Mouse (Mus musculus): ENCODE measurements at regions not wholly inside any gene's neighbourhood (a gene's known extent, or its start where the extent isn't known, plus 50 kb on each side); places are given as distances from the start of the nearest gene placed in this dataset.

GRCm38 (mm10) chr1:73855306-73855705 lies 268.9 kb downstream of the Tns1 start:
- H3K36me3 ChIP-seq (ENCODE audit: control insufficient read depth in 1 of 2, insufficient read depth in 2 of 2, low read length in 2 of 2): no peaks in the 10 kb centered on the region
- no peaks in the 10 kb centered on the region for H3K27me3 ChIP-seq (ENCODE audit: control insufficient read depth in 1 of 2, insufficient read depth in 2 of 2, low read length in 2 of 2)
- no peak overlapping the region for H3K27ac ChIP-seq (ENCODE audit: control insufficient read depth, low read depth, low read length)
- H3K9ac ChIP-seq (ENCODE audit: control insufficient read depth, low read depth, low read length, poor library complexity, severe bottlenecking): no peak overlapping the region
- no peak for DNase-seq (ENCODE audit: low read depth, low spot score)
- TF ChIP-seq JUND (IDR thresholded peaks at IDR 0.05; ENCODE audit: low read depth, low read length): no peak
- TF ChIP-seq NRF1 (IDR thresholded peaks at IDR 0.05; ENCODE audit: insufficient read depth, low read depth, low read length, poor library complexity, severe bottlenecking): no peak
- TF ChIP-seq KAT2A (conservative IDR thresholded peaks at IDR 0.05; ENCODE audit: low read depth, low read length): no peak
- no peak for TF ChIP-seq MYB (IDR thresholded peaks at IDR 0.05; ENCODE audit: low read depth, low read length)
- TF ChIP-seq CTCF (IDR thresholded peaks at IDR 0.05 in 2 of 3, conservative IDR thresholded peaks at IDR 0.05 in 1 of 3; ENCODE audit: control insufficient read depth in 1 of 3, insufficient read depth in 1 of 3, low read depth in 2 of 3, low read length in 3 of 3, poor library complexity in 1 of 3, severe bottlenecking in 1 of 3): no peak
- TF ChIP-seq POLR2A (IDR thresholded peaks at IDR 0.05; ENCODE audit: control insufficient read depth in 1 of 2, insufficient read depth in 1 of 2, low read depth in 1 of 2, low read length in 2 of 2, poor library complexity in 1 of 2): no peak
- no peak for TF ChIP-seq MAX (IDR thresholded peaks at IDR 0.05; ENCODE audit: low read length)
- TF ChIP-seq ZC3H11A (IDR thresholded peaks at IDR 0.05; ENCODE audit: low read depth, low read length): no peak
- TF ChIP-seq MAZ (IDR thresholded peaks at IDR 0.05; ENCODE audit: low read depth, low read length): no peak
- no peak overlapping the region for H3K4me3 ChIP-seq (ENCODE audit: control insufficient read depth in 1 of 2, insufficient read depth in 1 of 2, low read depth in 2 of 2, low read length in 2 of 2)
- no peaks in the 10 kb centered on the region for H3K9me3 ChIP-seq (replicated peaks; ENCODE audit: insufficient read depth, low read length)
- H3K4me1 ChIP-seq (ENCODE audit: control insufficient read depth in 1 of 2, insufficient read depth in 2 of 2, low read length in 2 of 2): no peaks in the 10 kb centered on the region
- no peaks in the 10 kb centered on the region for H3K79me2 ChIP-seq (ENCODE audit: control insufficient read depth, insufficient read depth, low read length, poor library complexity)

- TF ChIP-seq POLR2AphosphoS5 (IDR thresholded peaks at IDR 0.05; ENCODE audit: borderline replicate concordance, low read depth, low read length) (no peak), BHLHE40 (IDR thresholded peaks at IDR 0.05; ENCODE audit: borderline replicate concordance, low read depth, low read length) (no peak), MAFK (IDR thresholded peaks at IDR 0.05; ENCODE audit: borderline replicate concordance, low read depth, low read length) (no peak), MEF2A (IDR thresholded peaks at IDR 0.05; ENCODE audit: extremely low read depth, insufficient replicate concordance, low read depth, low read length, poor library complexity, severe bottlenecking) (no peak)
- Histone ChIP-seq H3K79me2 (ENCODE audit: control insufficient read depth, insufficient read depth, low read length, poor library complexity) (no peaks in the 10 kb centered on the region), H3K27ac (ENCODE audit: control insufficient read depth, low read depth, low read length) (no peak overlapping the region)
Observed at GRCm38 (mm10) chr1:73853851-73854250, 270.4 kb downstream of the Tns1 start.

GRCm38 (mm10) chr1:73850173-73851014 lies 273.9 kb downstream of the Tns1 start:
- no peak overlapping the region for H3K27ac ChIP-seq (ENCODE audit: control insufficient read depth, low read depth, low read length)
- no peaks in the 10 kb centered on the region for H3K79me2 ChIP-seq (ENCODE audit: control insufficient read depth, insufficient read depth, low read length, poor library complexity)
- H3K4me1 ChIP-seq (ENCODE audit: control insufficient read depth in 1 of 2, insufficient read depth in 2 of 2, low read length in 2 of 2): no peaks in the 10 kb centered on the region
- no peak overlapping the region for H3K9ac ChIP-seq (ENCODE audit: control insufficient read depth, low read depth, low read length, poor library complexity, severe bottlenecking)
- no peak overlapping the region for H3K4me3 ChIP-seq (ENCODE audit: control insufficient read depth in 1 of 2, insufficient read depth in 1 of 2, low read depth in 2 of 2, low read length in 2 of 2)
- no peaks in the 10 kb centered on the region for H3K36me3 ChIP-seq (ENCODE audit: control insufficient read depth in 1 of 2, insufficient read depth in 2 of 2, low read length in 2 of 2)
- H3K27me3 ChIP-seq (ENCODE audit: control insufficient read depth in 1 of 2, insufficient read depth in 2 of 2, low read length in 2 of 2): no peaks in the 10 kb centered on the region
- no peak for TF ChIP-seq TBP (IDR thresholded peaks at IDR 0.05; ENCODE audit: low read depth, low read length)
- no peak for TF ChIP-seq NRF1 (IDR thresholded peaks at IDR 0.05; ENCODE audit: insufficient read depth, low read depth, low read length, poor library complexity, severe bottlenecking)
- no peak for TF ChIP-seq MAZ (IDR thresholded peaks at IDR 0.05; ENCODE audit: low read depth, low read length)
- no peaks in the 10 kb centered on the region for H3K9me3 ChIP-seq (replicated peaks; ENCODE audit: insufficient read depth, low read length)
- DNase-seq (ENCODE audit: low read depth, low spot score): no peak

More at GRCm38 (mm10) chr1:73853851-73854250, 270.4 kb downstream of the Tns1 start:
- no peaks in the 10 kb centered on the region for H3K36me3 ChIP-seq (ENCODE audit: control insufficient read depth in 1 of 2, insufficient read depth in 2 of 2, low read length in 2 of 2)
- no peaks in the 10 kb centered on the region for H3K9me3 ChIP-seq (replicated peaks; ENCODE audit: insufficient read depth, low read length)
- H3K4me3 ChIP-seq (ENCODE audit: control insufficient read depth in 1 of 2, insufficient read depth in 1 of 2, low read depth in 2 of 2, low read length in 2 of 2): no peak overlapping the region
- no peaks in the 10 kb centered on the region for H3K27me3 ChIP-seq (ENCODE audit: control insufficient read depth in 1 of 2, insufficient read depth in 2 of 2, low read length in 2 of 2)
- no peak overlapping the region for H3K9ac ChIP-seq (ENCODE audit: control insufficient read depth, low read depth, low read length, poor library complexity, severe bottlenecking)
- no peaks in the 10 kb centered on the region for H3K4me1 ChIP-seq (ENCODE audit: control insufficient read depth in 1 of 2, insufficient read depth in 2 of 2, low read length in 2 of 2)
- no peak for DNase-seq (ENCODE audit: low read depth, low spot score)
